Mouse (Mus musculus) frontal cortex, postnatal 10 days (tissue): ENCODE results near the gene Olfr1110.
"Not testable (repeated sequence)": the region's sequence is repeated elsewhere in the genome, so short reads cannot be mapped to it uniquely, and the experiment has no call there.

Experiments
- DNase-seq, 2 experiments: peaks; one replicate each; pipeline ENCODE4 v3.0.0; 2022; ENCODE audit warnings: low spot score in 2 of 2, mixed read lengths in 1 of 2

Olfr1110 gene

GRCm38 (mm10) chr2:87140200-87140599 is at the start of gene Olfr1110:
Olfr1110 (minus strand) TSS chr2:87140300.
- no peak for DNase-seq

- DNase-seq, result no peak
Observed at GRCm38 (mm10) chr2:87187498-87187897, 47.4 kb upstream of the Olfr1110 start, which contains the start of gene Olfr1112. Olfr1112 (plus strand) TSS chr2:87187798.

GRCm38 (mm10) chr2:87167731-87168130 is 27.6 kb upstream of the Olfr1110 start:
- not testable (repeated sequence) for DNase-seq

GRCm38 (mm10) chr2:87152524-87152923 is 12.4 kb upstream of the Olfr1110 start, which contains the start of gene Olfr1111:
Olfr1111 (minus strand) TSS chr2:87152624.
- DNase-seq, result no peak

- no peak for DNase-seq
Observed at GRCm38 (mm10) chr2:87114467-87114866, 25.6 kb downstream of the Olfr1110 start, which contains the start of gene Olfr259. Olfr259 (minus strand) TSS chr2:87114567.

- DNase-seq, result no peak
Observed at GRCm38 (mm10) chr2:87095908-87096307, 44.2 kb downstream of the Olfr1110 start, which contains the start of gene Olfr1109. Olfr1109 (minus strand) TSS chr2:87096008.
